Mouse (Mus musculus): Measurements from ENCODE around the gene Chchd6.

Chchd6 gene

GRCm38 (mm10) chr6:89510154-89510553, 85.3 kb downstream of the Chchd6 start:
- DNase-seq (ENCODE audit: low spot score in 2 of 2), result no peak

- DNase-seq (ENCODE audit: low spot score in 2 of 2), result no peak
Observed at GRCm38 (mm10) chr6:89508725-89509124, 86.7 kb downstream of the Chchd6 start.

GRCm38 (mm10) chr6:89508263-89508662, 87.2 kb downstream of the Chchd6 start:
- DNase-seq (ENCODE audit: low spot score in 2 of 2), result no peak

GRCm38 (mm10) chr6:89499961-89500360, 95.5 kb downstream of the Chchd6 start:
- DNase-seq (ENCODE audit: low spot score in 2 of 2), result no peak

- DNase-seq (ENCODE audit: low spot score in 2 of 2), result peak; percentile 20 to 42
Observed at GRCm38 (mm10) chr6:89498764-89499516, 96.5 kb downstream of the Chchd6 start.

GRCm38 (mm10) chr6:89496916-89497315, 98.5 kb downstream of the Chchd6 start:
- no peak for DNase-seq (ENCODE audit: low spot score in 2 of 2)

- no peak for DNase-seq (ENCODE audit: low spot score in 2 of 2)
Observed at GRCm38 (mm10) chr6:89492368-89492767, 103.1 kb downstream of the Chchd6 start.

- DNase-seq (ENCODE audit: low spot score in 2 of 2), result no peak
Observed at GRCm38 (mm10) chr6:89490369-89490768, 105.1 kb downstream of the Chchd6 start.

- DNase-seq (ENCODE audit: low spot score in 2 of 2), result no peak
Observed at GRCm38 (mm10) chr6:89489533-89489932, 105.9 kb downstream of the Chchd6 start.

- DNase-seq (ENCODE audit: low spot score in 2 of 2), result no peak
Observed at GRCm38 (mm10) chr6:89486055-89486454, 109.4 kb downstream of the Chchd6 start.

GRCm38 (mm10) chr6:89481192-89481591, 114.3 kb downstream of the Chchd6 start:
- no peak for DNase-seq (ENCODE audit: low spot score in 2 of 2)

- no peak for DNase-seq (ENCODE audit: low spot score in 2 of 2)
Observed at GRCm38 (mm10) chr6:89467908-89468307, 127.5 kb downstream of the Chchd6 start.

- no peak for DNase-seq (ENCODE audit: low spot score in 2 of 2)
Observed at GRCm38 (mm10) chr6:89467290-89467689, 128.2 kb downstream of the Chchd6 start.

GRCm38 (mm10) chr6:89466875-89467274, 128.6 kb downstream of the Chchd6 start:
- DNase-seq (ENCODE audit: low spot score in 2 of 2), result no peak

GRCm38 (mm10) chr6:89466053-89466708, 129.3 kb downstream of the Chchd6 start:
- no peak for DNase-seq (ENCODE audit: low spot score in 2 of 2)

- no peak for DNase-seq (ENCODE audit: low spot score in 2 of 2)
Observed at GRCm38 (mm10) chr6:89462223-89462760, 133.2 kb downstream of the Chchd6 start.

- no peak for DNase-seq (ENCODE audit: low spot score in 2 of 2)
Observed at GRCm38 (mm10) chr6:89461250-89462222, 133.9 kb downstream of the Chchd6 start.

GRCm38 (mm10) chr6:89459634-89460033, 135.8 kb downstream of the Chchd6 start:
- no peak for DNase-seq (ENCODE audit: low spot score in 2 of 2)

GRCm38 (mm10) chr6:89457601-89458000, 137.9 kb downstream of the Chchd6 start:
- DNase-seq (ENCODE audit: low spot score in 2 of 2), result no peak

GRCm38 (mm10) chr6:89456409-89456961, 139.0 kb downstream of the Chchd6 start:
- no peak for DNase-seq (ENCODE audit: low spot score in 2 of 2)

- no peak for DNase-seq (ENCODE audit: low spot score in 2 of 2)
Observed at GRCm38 (mm10) chr6:89455523-89456000, 139.9 kb downstream of the Chchd6 start.
